Mouse (Mus musculus): ENCODE results near the gene Mau2. TPM values are rescaled to one million over a fixed set of nuclear protein-coding genes. Genes with fewer than 3 reads are reported as not detected.
"Not testable (repeated sequence)": the region's sequence is repeated elsewhere in the genome, so short reads cannot be mapped to it uniquely, and the experiment has no call there.

Mau2 gene
- polyA plus RNA-seq, 1 experiment from 2014 or later, result 93.5 TPM

- H3K4me2 ChIP-seq (ENCODE audit: low read length), result no peak overlapping the region
- H3K36me3 ChIP-seq (ENCODE audit: control insufficient read depth, insufficient read depth), result no peaks in the 10 kb centered on the region
- H3K27me3 ChIP-seq (replicated peaks; ENCODE audit: control insufficient read depth, insufficient read depth, low read length), result no peaks in the 10 kb centered on the region
- no peak overlapping the region for H3K9ac ChIP-seq (replicated peaks; ENCODE audit: low read depth, low read length)
- ATAC-seq, result no peak
- no peak overlapping the region for H3K4me3 ChIP-seq (replicated peaks; ENCODE audit: low read length)
- H3K27ac ChIP-seq (ENCODE audit: low read length), result no peak overlapping the region
- H3K9me3 ChIP-seq (ENCODE audit: control insufficient read depth, low read length), result no peaks in the 10 kb centered on the region
- 49% methylated on average over 4 of the region's 4 CpGs for WGBS
- H3K4me1 ChIP-seq (replicated peaks; ENCODE audit: control insufficient read depth, insufficient read depth, low read length), result no peaks in the 10 kb centered on the region
These were observed 39.3 kb downstream of the Mau2 start for GRCm38 (mm10) chr8:70003204-70003657.

DNA sequence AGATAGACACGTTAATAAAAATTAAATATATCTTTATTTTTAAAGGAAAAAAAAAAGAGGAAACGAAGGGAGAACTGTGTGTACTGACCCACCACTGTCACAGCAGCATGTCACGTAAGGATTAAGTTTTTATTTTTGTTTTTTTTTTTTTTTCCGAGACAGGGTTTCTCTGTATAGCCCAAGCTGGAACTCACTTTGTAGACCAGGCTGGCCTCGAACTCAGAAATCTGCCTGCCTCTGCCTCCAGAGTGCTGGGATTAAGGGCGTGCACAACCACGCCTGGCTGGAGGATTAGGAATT is 40.7 kb downstream of the Mau2 start:
- H3K36me3 ChIP-seq (ENCODE audit: control insufficient read depth, insufficient read depth); H3K4me2 ChIP-seq (ENCODE audit: low read length); H3K9me3 ChIP-seq (ENCODE audit: control insufficient read depth, low read length); H3K4me1 ChIP-seq (replicated peaks; ENCODE audit: control insufficient read depth, insufficient read depth, low read length); H3K9ac ChIP-seq (replicated peaks; ENCODE audit: low read depth, low read length); H3K27me3 ChIP-seq (replicated peaks; ENCODE audit: control insufficient read depth, insufficient read depth, low read length); H3K4me3 ChIP-seq (replicated peaks; ENCODE audit: low read length); H3K27ac ChIP-seq (ENCODE audit: low read length); ATAC-seq: not testable (repeated sequence)
- 44% methylated on average over 7 of the region's 7 CpGs for WGBS

DNA sequence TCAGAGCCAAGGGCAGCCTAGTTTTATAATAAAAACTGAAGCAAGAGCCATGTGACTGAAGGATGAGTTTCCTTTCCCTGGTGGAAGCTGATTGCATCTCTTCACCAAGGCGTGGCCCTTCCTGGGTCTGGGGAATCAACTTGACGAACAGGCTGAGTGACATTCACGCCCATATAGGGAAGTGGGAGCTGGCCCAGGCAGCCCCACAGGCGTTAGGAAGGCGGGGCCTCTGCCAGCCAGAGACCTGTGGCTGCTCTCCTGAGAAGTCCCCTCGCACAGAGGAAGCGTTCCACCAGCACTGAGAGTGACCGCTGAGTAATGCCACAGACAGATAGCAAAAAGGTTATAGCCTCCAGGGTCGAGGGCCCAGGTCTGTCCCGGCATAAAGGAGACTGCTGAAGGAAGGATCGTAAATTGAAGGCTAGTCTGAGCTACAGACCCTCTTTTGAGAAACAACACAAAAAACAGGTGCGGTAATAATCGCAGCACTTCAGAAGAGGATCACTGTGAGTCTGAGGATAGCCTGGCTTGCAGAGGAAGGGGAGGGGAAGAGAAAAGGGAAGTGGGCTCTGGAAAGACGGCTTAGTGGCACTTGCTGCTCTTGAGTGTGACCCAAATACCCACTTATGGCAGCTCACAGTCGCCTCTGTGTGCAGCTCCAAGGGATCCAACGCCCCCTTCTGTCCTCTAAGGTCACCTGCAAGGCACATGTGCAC is 41.2 kb downstream of the Mau2 start:
- no peak overlapping the region for H3K9ac ChIP-seq (replicated peaks; ENCODE audit: low read depth, low read length)
- ATAC-seq, result no peak
- no peak overlapping the region for H3K27ac ChIP-seq (ENCODE audit: low read length)
- H3K36me3 ChIP-seq (ENCODE audit: control insufficient read depth, insufficient read depth), result no peaks in the 10 kb centered on the region
- no peak overlapping the region for H3K4me3 ChIP-seq (replicated peaks; ENCODE audit: low read length)
- H3K27me3 ChIP-seq (replicated peaks; ENCODE audit: control insufficient read depth, insufficient read depth, low read length), result no peaks in the 10 kb centered on the region
- peaks cover 4% of the 10 kb centered on the region for H3K4me1 ChIP-seq (replicated peaks; ENCODE audit: control insufficient read depth, insufficient read depth, low read length)
- 5% methylated on average over 16 of the region's 16 CpGs for WGBS
- H3K9me3 ChIP-seq (ENCODE audit: control insufficient read depth, low read length), result no peaks in the 10 kb centered on the region
- H3K4me2 ChIP-seq (ENCODE audit: low read length), result no peak overlapping the region

DNA sequence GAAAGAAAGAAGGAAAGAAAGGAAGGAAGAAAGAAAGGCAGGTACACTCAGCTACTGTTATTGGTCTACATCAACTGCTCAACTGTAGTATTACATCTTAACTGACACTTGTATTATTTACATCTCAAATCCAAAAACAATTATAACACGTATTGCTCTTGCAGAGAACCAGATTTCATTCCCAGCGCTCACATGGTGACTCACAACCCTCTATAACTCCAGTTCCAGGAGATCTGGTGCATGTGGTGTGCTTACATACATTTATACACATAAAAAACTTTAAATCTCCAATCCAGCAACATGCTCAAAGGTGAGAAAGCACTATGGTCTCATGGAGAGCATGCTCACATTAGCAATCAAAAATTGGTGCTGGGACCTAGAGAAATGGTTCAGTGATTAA is 42.3 kb downstream of the Mau2 start:
- 81% methylated on average over 2 of the region's 2 CpGs for WGBS
- Histone ChIP-seq H3K27me3 (replicated peaks; ENCODE audit: control insufficient read depth, insufficient read depth, low read length) (no peaks in the 10 kb centered on the region), H3K4me1 (replicated peaks; ENCODE audit: control insufficient read depth, insufficient read depth, low read length) (peaks cover 7% of the 10 kb centered on the region), H3K9me3 (ENCODE audit: control insufficient read depth, low read length) (no peaks in the 10 kb centered on the region), H3K27ac (ENCODE audit: low read length) (no peak overlapping the region), H3K9ac (replicated peaks; ENCODE audit: low read depth, low read length) (no peak overlapping the region), H3K4me3 (replicated peaks; ENCODE audit: low read length) (no peak overlapping the region), H3K36me3 (ENCODE audit: control insufficient read depth, insufficient read depth) (no peaks in the 10 kb centered on the region), H3K4me2 (ENCODE audit: low read length) (no peak overlapping the region)
- no peak for ATAC-seq

GRCm38 (mm10) chr8:69999236-69999635 is 43.3 kb downstream of the Mau2 start:
- no peak for ATAC-seq
- Histone ChIP-seq H3K9ac (replicated peaks; ENCODE audit: low read depth, low read length) (no peak overlapping the region), H3K9me3 (ENCODE audit: control insufficient read depth, low read length) (no peaks in the 10 kb centered on the region), H3K27me3 (replicated peaks; ENCODE audit: control insufficient read depth, insufficient read depth, low read length) (no peaks in the 10 kb centered on the region), H3K4me1 (replicated peaks; ENCODE audit: control insufficient read depth, insufficient read depth, low read length) (peaks cover 14% of the 10 kb centered on the region), H3K4me2 (ENCODE audit: low read length) (no peak overlapping the region), H3K36me3 (ENCODE audit: control insufficient read depth, insufficient read depth) (no peaks in the 10 kb centered on the region), H3K27ac (ENCODE audit: low read length) (no peak overlapping the region), H3K4me3 (replicated peaks; ENCODE audit: low read length) (no peak overlapping the region)
- 95% methylated on average over 4 of the region's 4 CpGs for WGBS

DNA sequence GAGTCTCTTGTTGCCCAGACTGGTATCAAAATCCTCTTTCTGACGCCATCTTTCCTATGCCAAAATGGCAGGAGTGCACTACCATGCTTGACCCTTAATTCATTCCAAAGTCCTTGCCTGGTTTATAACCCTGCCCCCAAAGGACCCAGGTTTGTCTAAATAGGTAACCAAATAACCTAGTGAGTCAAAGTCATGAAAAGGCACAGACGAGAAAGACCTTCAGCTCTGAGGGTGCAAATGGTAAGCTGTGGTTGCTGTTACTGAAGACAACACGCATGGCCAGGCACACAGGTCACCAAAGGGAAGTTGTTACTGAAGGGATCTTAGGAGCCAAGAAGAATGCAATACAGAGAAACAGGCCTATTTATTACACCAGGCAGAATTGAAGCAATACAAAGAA is 43.8 kb downstream of the Mau2 start:
- WGBS, result 88% methylated on average over 3 of the region's 3 CpGs
- H3K9me3 ChIP-seq (ENCODE audit: control insufficient read depth, low read length), result no peaks in the 10 kb centered on the region
- no peak overlapping the region for H3K4me2 ChIP-seq (ENCODE audit: low read length)
- no peaks in the 10 kb centered on the region for H3K36me3 ChIP-seq (ENCODE audit: control insufficient read depth, insufficient read depth)
- no peak for ATAC-seq
- H3K9ac ChIP-seq (replicated peaks; ENCODE audit: low read depth, low read length), result no peak overlapping the region
- H3K27me3 ChIP-seq (replicated peaks; ENCODE audit: control insufficient read depth, insufficient read depth, low read length), result no peaks in the 10 kb centered on the region
- no peak overlapping the region for H3K4me3 ChIP-seq (replicated peaks; ENCODE audit: low read length)
- peaks cover 14% of the 10 kb centered on the region for H3K4me1 ChIP-seq (replicated peaks; ENCODE audit: control insufficient read depth, insufficient read depth, low read length)
- no peak overlapping the region for H3K27ac ChIP-seq (ENCODE audit: low read length)

DNA sequence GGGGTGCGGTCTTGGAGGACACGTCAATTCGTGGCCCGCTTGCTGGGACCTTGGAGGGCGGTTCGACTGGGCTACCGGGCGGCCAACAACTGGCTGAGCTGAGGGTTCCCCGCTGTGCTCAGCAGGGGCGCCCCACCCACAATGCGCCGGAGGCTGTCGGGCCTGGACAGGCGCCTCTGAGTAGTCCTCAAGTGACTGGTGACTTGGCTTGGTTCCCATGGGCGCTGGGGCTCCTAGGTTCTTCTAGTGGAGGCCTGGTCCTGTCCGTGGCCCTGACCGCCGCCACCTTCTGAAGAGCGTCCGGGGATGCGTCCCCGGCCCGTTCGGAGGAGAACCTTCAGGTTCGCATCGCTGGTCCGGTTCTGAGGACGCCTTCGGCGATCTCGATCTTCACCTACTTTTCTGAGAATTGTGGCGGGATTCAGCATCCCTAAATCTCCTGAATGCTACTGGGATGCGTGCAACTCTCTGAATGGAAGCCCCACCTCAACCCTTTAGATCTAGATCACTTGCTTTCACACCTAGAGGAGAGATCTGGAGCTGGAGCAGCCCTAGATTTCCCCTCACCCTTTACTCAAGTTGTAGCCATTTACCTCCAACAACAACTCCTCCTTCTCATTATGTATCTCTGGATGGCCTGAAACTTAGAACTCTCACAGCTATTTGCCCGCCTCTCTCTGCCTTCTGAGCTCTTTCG is 45.8 kb downstream of the Mau2 start:
- 3% methylated on average over 35 of the region's 35 CpGs for WGBS
- Histone ChIP-seq H3K4me3 (replicated peaks; ENCODE audit: low read length) (peak overlapping the region; percentile 89), H3K4me2 (ENCODE audit: low read length) (peak overlapping the region; percentile 95), H3K9me3 (ENCODE audit: control insufficient read depth, low read length) (no peaks in the 10 kb centered on the region), H3K9ac (replicated peaks; ENCODE audit: low read depth, low read length) (peak overlapping the region; percentile 81), H3K36me3 (ENCODE audit: control insufficient read depth, insufficient read depth) (no peaks in the 10 kb centered on the region), H3K27ac (ENCODE audit: low read length) (peak overlapping the region; percentile 73), H3K27me3 (replicated peaks; ENCODE audit: control insufficient read depth, insufficient read depth, low read length) (no peaks in the 10 kb centered on the region), H3K4me1 (replicated peaks; ENCODE audit: control insufficient read depth, insufficient read depth, low read length) (peaks cover 14% of the 10 kb centered on the region)
- ATAC-seq, result no peak

DNA sequence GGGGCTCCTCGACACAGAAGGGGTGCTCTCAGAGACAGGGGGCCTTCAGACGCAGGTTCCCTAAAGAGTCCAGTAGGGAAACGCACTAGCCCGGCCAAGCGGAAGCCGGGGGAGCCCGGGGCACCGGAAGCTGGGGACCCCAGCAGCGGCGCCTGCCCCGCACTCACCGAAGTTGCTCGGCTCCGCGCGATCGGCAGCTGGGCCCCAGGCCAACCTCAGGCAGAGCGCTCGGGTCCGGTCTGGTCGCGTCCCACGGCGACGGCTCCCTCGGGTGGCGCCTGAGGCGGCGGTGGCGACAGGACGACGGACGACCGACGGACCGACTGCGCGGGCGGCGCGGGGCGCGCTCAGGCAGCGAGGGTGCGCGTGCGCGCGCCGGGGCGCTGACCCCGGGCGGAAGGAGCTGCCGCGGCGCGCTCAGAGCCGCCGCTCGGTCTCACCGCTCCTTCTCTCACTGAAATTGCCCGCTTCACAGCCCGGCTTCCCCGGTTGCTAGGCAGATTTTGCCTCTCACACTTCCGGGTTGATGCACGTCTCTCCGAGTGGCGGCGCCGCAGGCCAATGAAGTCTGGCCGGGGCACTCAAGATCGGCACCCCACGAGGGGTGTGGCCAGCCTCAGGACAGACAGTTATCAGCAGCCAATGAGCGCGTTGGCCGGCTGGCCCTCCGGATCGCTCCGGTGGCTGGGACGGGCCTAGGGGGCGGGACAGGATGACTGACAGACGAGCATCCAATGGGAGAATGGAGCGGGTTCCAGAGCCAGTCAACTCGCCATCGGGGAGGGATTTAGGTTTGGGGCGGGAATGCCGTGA is 46.6 kb downstream of the Mau2 start, which contains the start of gene Gatad2a:
Gene Gatad2a, minus strand, starts transcription at position 609 of the 813 bp plus-strand sequence.
- peak within 1 kb of the TSS; percentile 95 for H3K4me2 ChIP-seq (ENCODE audit: low read length)
- peak within 1 kb of the TSS; percentile 81 for H3K9ac ChIP-seq (replicated peaks; ENCODE audit: low read depth, low read length)
- H3K4me3 ChIP-seq (replicated peaks; ENCODE audit: low read length), result peak within 1 kb of the TSS; percentile 89
- peak; percentile 100 for ATAC-seq
- no peaks in the 10 kb centered on the region for H3K27me3 ChIP-seq (replicated peaks; ENCODE audit: control insufficient read depth, insufficient read depth, low read length)
- H3K4me1 ChIP-seq (replicated peaks; ENCODE audit: control insufficient read depth, insufficient read depth, low read length), result peaks cover 14% of the 10 kb centered on the region
- H3K27ac ChIP-seq (ENCODE audit: low read length), result peak within 1 kb of the TSS; percentile 83
- no peaks in the 10 kb centered on the region for H3K36me3 ChIP-seq (ENCODE audit: control insufficient read depth, insufficient read depth)
- WGBS, result under 1% methylated on average over 87 of the region's 87 CpGs
- H3K9me3 ChIP-seq (ENCODE audit: control insufficient read depth, low read length), result no peaks in the 10 kb centered on the region

- Histone ChIP-seq H3K4me3 (replicated peaks; ENCODE audit: low read length) (peak overlapping the region; percentile 89), H3K9ac (replicated peaks; ENCODE audit: low read depth, low read length) (peak overlapping the region; percentile 75), H3K4me1 (replicated peaks; ENCODE audit: control insufficient read depth, insufficient read depth, low read length) (peaks cover 14% of the 10 kb centered on the region), H3K27ac (ENCODE audit: low read length) (no peak overlapping the region), H3K9me3 (ENCODE audit: control insufficient read depth, low read length) (no peaks in the 10 kb centered on the region), H3K27me3 (replicated peaks; ENCODE audit: control insufficient read depth, insufficient read depth, low read length) (no peaks in the 10 kb centered on the region), H3K36me3 (ENCODE audit: control insufficient read depth, insufficient read depth) (no peaks in the 10 kb centered on the region), H3K4me2 (ENCODE audit: low read length) (peak overlapping the region; percentile 83)
- 1% methylated on average over 7 of the region's 7 CpGs for WGBS
- no peak for ATAC-seq
These were observed 47.1 kb downstream of the Mau2 start for GRCm38 (mm10) chr8:69995422-69995775.
